Mouse (Mus musculus) regulatory T cell (primary cell): Measurements from ENCODE around the gene Olfr446.

ENCODE experiments used
- in situ Hi-C: fragments of 300-600 bp; cut with MboI, MseI; formaldehyde crosslinking; loops from one replicate; pipeline ENCODE4 v1.15.1; 2025; ENCODE audit warnings: high pct_unique_total_duplicates

Gene Olfr446

DNA sequence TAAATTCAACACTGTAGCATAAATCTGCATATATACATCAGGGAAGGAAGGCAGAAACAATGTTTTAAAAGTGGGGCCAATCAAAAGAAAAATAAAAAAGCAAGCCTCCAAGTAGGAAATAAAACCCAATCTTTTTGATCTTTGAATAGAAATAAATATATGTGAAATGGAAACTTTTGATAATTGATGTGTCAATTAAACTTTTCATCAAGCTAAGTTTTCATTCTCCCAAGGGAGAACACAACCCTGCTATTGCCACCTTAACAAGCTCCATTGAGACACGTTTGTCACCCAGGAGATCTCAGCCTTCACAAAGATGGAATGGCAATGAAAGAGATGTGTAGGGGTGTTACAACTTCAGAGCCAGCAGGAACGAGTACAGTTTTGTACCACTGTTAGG lies at the start of gene Olfr446:
TSS of gene Olfr446 (plus strand) at position 301 of the 400 bp plus-strand sequence.
- in situ Hi-C loops: no loop called here

DNA sequence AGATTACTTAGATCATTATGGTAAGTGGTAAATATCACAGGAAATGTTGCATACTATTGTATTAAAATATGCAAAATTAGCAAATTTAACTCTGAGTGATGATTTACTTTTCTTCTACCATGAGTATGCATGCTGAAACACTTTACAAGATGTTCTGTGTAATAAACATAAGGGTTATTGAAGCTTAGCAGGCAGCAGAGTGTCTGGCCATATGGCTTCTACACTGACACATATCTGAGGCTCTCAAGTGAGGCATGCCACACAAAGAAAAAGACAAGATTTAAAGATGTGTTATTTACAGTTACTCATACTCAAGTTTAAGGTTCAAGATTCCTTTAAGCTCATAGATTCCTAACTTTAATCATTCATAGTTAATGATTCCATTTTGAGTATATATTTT lies 44.9 kb upstream of the Olfr446 start:
- in situ Hi-C loops: no loop called here

DNA sequence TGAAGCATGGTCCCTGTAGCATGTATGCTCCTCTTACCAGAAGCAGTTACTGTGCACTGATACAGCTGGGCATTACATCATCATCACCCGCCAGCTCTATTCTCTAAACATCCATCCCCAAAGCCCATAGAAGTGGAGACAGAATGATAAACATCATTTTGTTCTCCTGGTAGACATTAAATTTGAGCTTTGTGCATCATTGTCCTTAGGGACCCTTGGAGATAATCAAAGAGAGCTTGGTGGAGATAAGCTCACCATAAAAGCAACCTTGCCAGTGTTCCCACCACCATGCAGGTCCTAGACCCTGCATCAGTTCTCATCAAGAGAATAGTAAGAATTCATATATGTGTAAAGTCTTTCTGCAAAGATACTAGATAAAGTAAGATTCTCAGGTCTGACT lies 31.0 kb upstream of the Olfr446 start, which contains the start of gene Olfr448:
TSS of gene Olfr448 (plus strand) at position 301 of the 400 bp plus-strand sequence.
- in situ Hi-C loops: no loop called here

DNA sequence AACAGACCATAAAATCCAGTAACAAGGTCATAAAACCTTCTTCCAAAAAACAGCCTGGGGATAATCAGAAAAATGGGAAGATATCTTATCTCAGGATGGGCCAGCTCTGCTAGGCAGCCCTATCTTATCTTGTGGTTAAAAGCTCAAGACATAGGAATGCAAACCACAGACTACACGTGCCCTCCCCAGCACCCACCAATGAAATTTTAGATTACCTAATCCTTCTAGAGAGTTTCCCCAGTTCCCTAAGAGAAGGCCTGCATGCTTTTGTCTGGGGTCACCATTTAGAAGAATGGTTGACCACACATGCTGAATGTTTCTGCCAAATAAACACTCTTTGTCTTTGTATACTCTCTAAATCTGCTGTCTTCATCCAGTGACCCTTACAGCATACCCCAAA lies 20.8 kb upstream of the Olfr446 start:
- in situ Hi-C loops: no loop called here

DNA sequence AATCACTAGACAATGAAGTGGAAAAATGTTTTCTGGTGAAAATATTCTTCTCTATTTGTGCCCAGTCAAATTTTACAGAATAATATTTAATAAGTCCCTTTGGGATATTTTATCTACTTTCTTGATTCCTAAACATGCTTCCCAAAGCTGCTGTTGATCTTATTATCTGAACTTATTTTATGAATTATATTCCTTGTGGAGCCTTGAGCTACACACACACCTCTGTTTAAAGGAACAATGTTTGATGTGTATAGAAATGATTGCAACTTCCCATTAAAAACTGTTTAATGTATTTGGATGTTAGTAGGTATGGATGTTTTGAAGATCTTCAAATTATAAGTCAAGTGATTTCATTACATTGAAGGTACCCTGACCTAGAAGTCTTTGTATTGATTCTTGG lies 12.6 kb upstream of the Olfr446 start, which contains the start of gene Olfr447:
TSS of gene Olfr447 (plus strand) at position 301 of the 400 bp plus-strand sequence.
- in situ Hi-C loops: no loop called here

DNA sequence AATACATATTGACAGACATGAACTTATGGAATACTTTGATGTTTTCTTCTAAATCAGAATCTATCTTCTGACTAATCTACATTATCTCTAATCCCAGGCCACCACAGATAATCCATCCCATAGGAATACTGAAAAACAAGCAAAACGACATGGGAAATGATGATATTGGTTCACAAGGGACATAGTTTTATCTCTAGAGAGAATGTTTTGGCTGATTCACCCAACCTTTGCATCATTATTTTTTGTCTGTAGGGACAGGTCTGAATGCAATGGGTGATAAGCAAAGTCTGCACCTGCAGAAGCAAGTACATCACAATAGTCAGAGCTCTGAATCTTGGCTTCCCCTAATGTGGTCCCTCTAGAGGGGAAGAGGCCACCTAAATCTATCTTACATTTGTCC lies 27.6 kb downstream of the Olfr446 start, which contains the start of gene Olfr444:
TSS of gene Olfr444 (plus strand) at position 301 of the 400 bp plus-strand sequence.
- in situ Hi-C loops: no loop called here

DNA sequence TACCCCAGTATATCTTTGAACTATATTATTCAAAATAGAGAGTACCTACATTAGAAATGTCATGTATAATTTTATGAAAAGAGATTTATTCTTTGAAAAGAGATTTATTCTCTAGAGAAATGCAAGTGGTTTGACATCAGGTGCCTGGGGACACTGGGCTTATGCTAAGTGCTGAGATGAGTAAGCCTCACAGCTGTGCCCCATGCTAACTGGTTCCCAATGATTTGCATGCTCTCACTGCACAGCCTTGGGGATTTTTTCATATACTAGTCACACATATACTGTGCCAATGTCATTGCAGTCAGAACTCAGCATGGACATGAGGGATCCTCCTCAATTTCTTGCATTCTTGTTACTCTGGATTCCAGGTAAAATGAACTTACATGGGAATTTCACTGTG lies 59.2 kb downstream of the Olfr446 start:
- in situ Hi-C loops: no loop called here
